Mouse (Mus musculus) liver, embryonic 12.5 days (tissue): ENCODE measurements around the gene Snx30. TPM values are rescaled to one million over a fixed set of nuclear protein-coding genes. Genes with fewer than 3 reads are reported as not detected.

Experiments used
- ATAC-seq: fragments of 200-750 bp; cut with Nextera tagmentation; 2 replicates; pipeline ENCODE4 v1.8.0; 2017; ENCODE audit warnings: moderate number of reproducible peaks, mild to moderate bottlenecking, moderate library complexity
- H3K27ac ChIP-seq: fragments of 300-500 bp; sonication (generic); 2 replicates; pipeline ENCODE4 v1.5.1; 2016; ENCODE audit warnings: mild to moderate bottlenecking
- H3K27me3 ChIP-seq: fragments of 300-500 bp; sonication (generic); replicated peaks from 2 replicates; pipeline ENCODE4 v1.6.1; 2016; ENCODE audit warnings: mild to moderate bottlenecking, moderate library complexity
- H3K36me3 ChIP-seq: fragments of 300-500 bp; sonication (generic); 2 replicates; pipeline ENCODE4 v1.6.1; 2016; ENCODE audit warnings: mild to moderate bottlenecking, moderate library complexity
- H3K4me1 ChIP-seq: fragments of 300-500 bp; sonication (generic); 2 replicates; pipeline ENCODE4 v1.6.1; 2016
- H3K4me2 ChIP-seq: fragments of 300-500 bp; sonication (generic); 2 replicates; pipeline ENCODE4 v1.6.1; 2016; ENCODE audit warnings: mild to moderate bottlenecking, moderate library complexity
- H3K4me3 ChIP-seq: fragments of 300-500 bp; sonication (generic); 2 replicates; pipeline ENCODE4 v1.5.1; 2016; ENCODE audit warnings: mild to moderate bottlenecking, moderate library complexity
- H3K9ac ChIP-seq: fragments of 300-500 bp; sonication (generic); 2 replicates; pipeline ENCODE4 v1.6.1; 2016; ENCODE audit warnings: mild to moderate bottlenecking, moderate library complexity
- H3K9me3 ChIP-seq: fragments of 300-500 bp; sonication (generic); replicated peaks from 2 replicates; pipeline ENCODE4 v1.6.1; 2016; ENCODE audit warnings: mild to moderate bottlenecking, moderate library complexity
- WGBS: fragments of 180-500 bp; shearing (Covaris S2); methylation state at CpG from one replicate; pipeline ENCODE4 v1.1.7; 2016; ENCODE audit not compliant: insufficient replicate concordance; 5-methylcytosine and 5-hydroxymethylcytosine counted together
- polyA plus RNA-seq: library from polyadenylated mRNA; unstranded; fragments of >200 nt; fragmentation: Nextera tagmentation; extraction: Ambion mirVana; gene quantifications from 2 replicates; pipeline ENCODE4 v1.2.1, GENCODE M21; 2016

The Snx30 gene
- polyA plus RNA-seq, 1 experiment from 2014 or later = 7.5 TPM

- H3K27ac ChIP-seq = no peak overlapping the region
- no peak for ATAC-seq
- H3K9me3 ChIP-seq = no peaks in the 10 kb centered on the region
- no peaks in the 10 kb centered on the region for H3K27me3 ChIP-seq
- peaks cover 12% of the 10 kb centered on the region; the same call in 1 of the 2 replicates for H3K36me3 ChIP-seq
- 48% methylated on average over 4 of the region's 4 CpGs for WGBS
- H3K9ac ChIP-seq = no peak overlapping the region
- H3K4me3 ChIP-seq = no peak overlapping the region
- no peak overlapping the region for H3K4me2 ChIP-seq
- peaks cover 25% of the 10 kb centered on the region for H3K4me1 ChIP-seq
Measured at GRCm38 (mm10) chr4:59861871-59862270, 56.2 kb downstream of the Snx30 start.

GRCm38 (mm10) chr4:59862335-59862734, 56.7 kb downstream of the Snx30 start:
- Histone ChIP-seq H3K9me3 (no peaks in the 10 kb centered on the region), H3K27ac (no peak overlapping the region), H3K27me3 (no peaks in the 10 kb centered on the region), H3K9ac (no peak overlapping the region), H3K4me1 (peaks cover 25% of the 10 kb centered on the region), H3K4me3 (no peak overlapping the region), H3K36me3 (peaks cover 8% of the 10 kb centered on the region; the same call in 1 of the 2 replicates), H3K4me2 (no peak overlapping the region)
- no peak for ATAC-seq
- WGBS = 81% methylated on average over 1 of the region's 1 CpGs

- no peaks in the 10 kb centered on the region for H3K9me3 ChIP-seq
- peak overlapping the region; percentile 1; the same call in 1 of the 2 replicates for H3K27ac ChIP-seq
- H3K27me3 ChIP-seq = no peaks in the 10 kb centered on the region
- H3K4me1 ChIP-seq = peaks cover 25% of the 10 kb centered on the region
- H3K9ac ChIP-seq = peak overlapping the region; percentile 1; the same call in 1 of the 2 replicates
- peak overlapping the region; percentile 25 for H3K4me2 ChIP-seq
- H3K4me3 ChIP-seq = no peak overlapping the region
- WGBS = 15% methylated on average over 6 of the region's 6 CpGs
- no peaks in the 10 kb centered on the region for H3K36me3 ChIP-seq
- ATAC-seq = peak; percentile 72
Measured at GRCm38 (mm10) chr4:59863869-59864268, 58.2 kb downstream of the Snx30 start.

GRCm38 (mm10) chr4:59868086-59868485, 62.4 kb downstream of the Snx30 start:
- no peak for ATAC-seq
- Histone ChIP-seq H3K9me3 (no peaks in the 10 kb centered on the region), H3K4me2 (no peak overlapping the region), H3K27ac (no peak overlapping the region), H3K4me3 (no peak overlapping the region), H3K36me3 (no peaks in the 10 kb centered on the region), H3K27me3 (no peaks in the 10 kb centered on the region), H3K4me1 (peaks cover 25% of the 10 kb centered on the region), H3K9ac (no peak overlapping the region)
- WGBS = 75% methylated on average over 11 of the region's 11 CpGs

GRCm38 (mm10) chr4:59869488-59870057, 63.9 kb downstream of the Snx30 start:
- no peak overlapping the region for H3K9ac ChIP-seq
- no peaks in the 10 kb centered on the region for H3K9me3 ChIP-seq
- H3K27me3 ChIP-seq = no peaks in the 10 kb centered on the region
- no peak overlapping the region for H3K4me2 ChIP-seq
- H3K36me3 ChIP-seq = no peaks in the 10 kb centered on the region
- no peak overlapping the region for H3K4me3 ChIP-seq
- H3K4me1 ChIP-seq = peaks cover 20% of the 10 kb centered on the region
- no peak overlapping the region for H3K27ac ChIP-seq
- ATAC-seq = no peak
- WGBS = 64% methylated on average over 6 of the region's 6 CpGs

- no peaks in the 10 kb centered on the region for H3K36me3 ChIP-seq
- no peak overlapping the region for H3K4me3 ChIP-seq
- no peak for ATAC-seq
- no peaks in the 10 kb centered on the region for H3K9me3 ChIP-seq
- no peak overlapping the region for H3K27ac ChIP-seq
- H3K27me3 ChIP-seq = no peaks in the 10 kb centered on the region
- H3K4me2 ChIP-seq = no peak overlapping the region
- no peak overlapping the region for H3K9ac ChIP-seq
- peaks cover 17% of the 10 kb centered on the region; the same call in 1 of the 2 replicates for H3K4me1 ChIP-seq
- 76% methylated on average over 6 of the region's 6 CpGs for WGBS
Measured at GRCm38 (mm10) chr4:59870433-59870832, 64.8 kb downstream of the Snx30 start.

- no peak overlapping the region for H3K4me2 ChIP-seq
- no peak overlapping the region for H3K9ac ChIP-seq
- no peaks in the 10 kb centered on the region for H3K27me3 ChIP-seq
- peaks cover 17% of the 10 kb centered on the region; the same call in 1 of the 2 replicates for H3K4me1 ChIP-seq
- H3K9me3 ChIP-seq = no peaks in the 10 kb centered on the region
- no peak overlapping the region for H3K27ac ChIP-seq
- peak; percentile 60; the same call in 1 of the 2 replicates for ATAC-seq
- no peak overlapping the region for H3K4me3 ChIP-seq
- H3K36me3 ChIP-seq = no peaks in the 10 kb centered on the region
- WGBS = 40% methylated on average over 9 of the region's 9 CpGs
Measured at GRCm38 (mm10) chr4:59870859-59871591, 65.4 kb downstream of the Snx30 start.

GRCm38 (mm10) chr4:59873240-59873639, 67.6 kb downstream of the Snx30 start:
- Histone ChIP-seq H3K27me3 (no peaks in the 10 kb centered on the region), H3K9ac (no peak overlapping the region), H3K36me3 (no peaks in the 10 kb centered on the region), H3K4me1 (peaks cover 17% of the 10 kb centered on the region; the same call in 1 of the 2 replicates), H3K9me3 (no peaks in the 10 kb centered on the region), H3K4me3 (no peak overlapping the region), H3K27ac (no peak overlapping the region), H3K4me2 (no peak overlapping the region)
- ATAC-seq = no peak
- 23% methylated on average over 6 of the region's 6 CpGs for WGBS

GRCm38 (mm10) chr4:59873830-59874229, 68.2 kb downstream of the Snx30 start:
- Histone ChIP-seq H3K36me3 (no peaks in the 10 kb centered on the region), H3K27ac (no peak overlapping the region), H3K4me1 (peaks cover 17% of the 10 kb centered on the region; the same call in 1 of the 2 replicates), H3K27me3 (no peaks in the 10 kb centered on the region), H3K4me2 (no peak overlapping the region), H3K9me3 (no peaks in the 10 kb centered on the region), H3K4me3 (no peak overlapping the region), H3K9ac (no peak overlapping the region)
- WGBS = 31% methylated on average over 5 of the region's 5 CpGs
- no peak for ATAC-seq

GRCm38 (mm10) chr4:59876570-59876969, 70.9 kb downstream of the Snx30 start:
- Histone ChIP-seq H3K4me3 (no peak overlapping the region), H3K4me1 (peaks cover 12% of the 10 kb centered on the region; the same call in 1 of the 2 replicates), H3K27me3 (no peaks in the 10 kb centered on the region), H3K9ac (no peak overlapping the region), H3K9me3 (no peaks in the 10 kb centered on the region), H3K4me2 (no peak overlapping the region), H3K36me3 (peaks cover 20% of the 10 kb centered on the region), H3K27ac (no peak overlapping the region)
- ATAC-seq = no peak
- 77% methylated on average over 6 of the region's 6 CpGs for WGBS

GRCm38 (mm10) chr4:59877025-59877424, 71.4 kb downstream of the Snx30 start:
- ATAC-seq = no peak
- Histone ChIP-seq H3K9ac (no peak overlapping the region), H3K4me2 (no peak overlapping the region), H3K9me3 (no peaks in the 10 kb centered on the region), H3K27me3 (no peaks in the 10 kb centered on the region), H3K4me3 (no peak overlapping the region), H3K36me3 (peaks cover 24% of the 10 kb centered on the region), H3K4me1 (peaks cover 12% of the 10 kb centered on the region; the same call in 1 of the 2 replicates), H3K27ac (no peak overlapping the region)
- WGBS = 78% methylated on average over 2 of the region's 2 CpGs

GRCm38 (mm10) chr4:59878595-59878994, 73.0 kb downstream of the Snx30 start:
- no peak overlapping the region for H3K9ac ChIP-seq
- H3K27me3 ChIP-seq = no peaks in the 10 kb centered on the region
- H3K4me1 ChIP-seq = peaks cover 8% of the 10 kb centered on the region; the same call in 1 of the 2 replicates
- no peaks in the 10 kb centered on the region for H3K9me3 ChIP-seq
- H3K4me2 ChIP-seq = no peak overlapping the region
- peaks cover 33% of the 10 kb centered on the region for H3K36me3 ChIP-seq
- ATAC-seq = no peak
- H3K4me3 ChIP-seq = no peak overlapping the region
- no peak overlapping the region for H3K27ac ChIP-seq
- 62% methylated on average over 8 of the region's 8 CpGs for WGBS
